Mouse (Mus musculus) forebrain, postnatal 0 days (tissue): Measurements from ENCODE around the gene Gm44790. TPM values are rescaled to one million over a fixed set of nuclear protein-coding genes. Genes with fewer than 3 reads are reported as not detected.

ENCODE experiments used
- ATAC-seq: fragments of 200-750 bp; cut with Nextera tagmentation; 2 replicates; pipeline ENCODE4 v1.8.0; 2017; ENCODE audit warnings: mild to moderate bottlenecking, moderate library complexity
- DNase-seq: peaks from one replicate; pipeline ENCODE4 v3.0.0-alpha.2; 2015
- H3K27ac ChIP-seq: fragments of 300-500 bp; sonication (generic); 2 replicates; pipeline ENCODE4 v1.5.1; 2014; ENCODE audit warnings: low read depth, mild to moderate bottlenecking, antibody characterized with exemption, low read length, moderate library complexity, mixed read lengths
- H3K27me3 ChIP-seq: fragments of 300-500 bp; sonication (generic); 2 replicates; pipeline ENCODE4 v1.6.1; 2014; ENCODE audit warnings: mild to moderate bottlenecking, low read length, mixed read lengths; ENCODE audit not compliant: insufficient read depth
- H3K36me3 ChIP-seq: fragments of 300-500 bp; sonication (generic); 2 replicates; pipeline ENCODE4 v1.6.1; 2014; ENCODE audit warnings: mild to moderate bottlenecking, moderate library complexity; ENCODE audit not compliant: insufficient read depth
- H3K4me1 ChIP-seq: fragments of 300-500 bp; sonication (generic); 2 replicates; pipeline ENCODE4 v1.6.1; 2014; ENCODE audit warnings: antibody characterized with exemption; ENCODE audit not compliant: insufficient read depth
- H3K4me2 ChIP-seq: fragments of 300-500 bp; sonication (generic); 2 replicates; pipeline ENCODE4 v1.6.1; 2014; ENCODE audit warnings: low read depth, mild to moderate bottlenecking, moderate library complexity
- H3K4me3 ChIP-seq: fragments of 300-500 bp; sonication (generic); 2 replicates; pipeline ENCODE4 v1.5.1; 2014; ENCODE audit warnings: low read depth, low read length, mixed read lengths
- H3K9ac ChIP-seq: fragments of 300-500 bp; sonication (generic); 2 replicates; pipeline ENCODE4 v1.6.1; 2014; ENCODE audit warnings: mild to moderate bottlenecking
- H3K9me3 ChIP-seq: fragments of 300-500 bp; sonication (generic); 2 replicates; pipeline ENCODE4 v1.6.1; 2016; ENCODE audit warnings: low read length
- CTCF ChIP-seq: sonication (generic); IDR thresholded peaks from 2 replicates; pipeline ENCODE4 v1.5.1; 2016; ENCODE audit warnings: antibody characterized with exemption, control low read depth, low read depth
- WGBS: fragments of 180-500 bp; shearing (Covaris S2); extraction: QIAGEN DNeasy Blood & Tissue Kit; methylation state at CpG from one replicate; pipeline ENCODE4 v1.1.7; 2014; 5-methylcytosine and 5-hydroxymethylcytosine counted together
- polyA plus RNA-seq: library from polyadenylated mRNA; unstranded; fragments of >200 nt; fragmentation: Nextera tagmentation; extraction: Ambion mirVana; gene quantifications from 2 replicates; pipeline ENCODE4 v1.2.1, GENCODE M21; 2015
- total RNA-seq: library from RNA; depleted of rRNA; stranded (reverse); fragments of >200 nt; gene quantifications from 2 replicates; pipeline ENCODE4 v1.2.3, GENCODE M21; 2014

Gm44790 gene
- total and polyA plus RNA-seq, 2 experiments from 2014 or later = 0.67 TPM; not detected in 1

DNA sequence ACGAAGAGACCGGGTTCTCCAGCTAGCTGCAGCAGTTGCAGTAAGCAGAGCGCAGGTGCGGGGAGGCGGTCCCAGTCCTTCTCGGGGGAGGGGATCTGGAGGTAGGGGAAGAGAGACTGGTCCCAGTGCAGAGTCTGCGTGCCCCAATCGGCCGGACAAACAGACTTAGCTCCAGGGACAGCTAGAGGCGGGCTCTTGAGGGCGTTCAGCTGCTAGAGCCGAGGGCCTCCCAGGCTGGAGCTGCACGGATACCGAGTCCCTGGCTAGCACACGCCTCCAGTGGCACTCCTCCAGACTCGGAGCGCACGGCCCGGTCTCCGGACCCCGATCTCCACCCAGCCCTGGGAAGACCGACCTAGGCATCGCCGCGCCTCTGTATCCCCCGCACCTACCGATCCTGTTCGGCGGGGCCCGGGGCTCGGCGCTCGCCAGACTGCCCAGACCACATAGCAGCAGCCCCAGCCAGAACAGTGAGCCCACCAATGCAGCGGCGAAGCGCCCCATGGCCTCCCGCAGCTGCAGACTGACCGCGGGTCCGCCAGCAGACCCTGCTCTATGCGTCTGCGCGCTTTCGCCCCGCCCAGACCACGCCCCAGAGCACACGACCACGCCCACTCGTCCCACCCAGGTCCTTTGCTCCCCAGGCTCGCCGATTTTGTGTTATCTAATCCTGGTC lies 29.7 kb upstream of the Gm44790 start, which contains the start of gene Pcyox1:
Gene Pcyox1 (minus strand): TSS at position 574 of the 676 bp plus-strand sequence.
- Histone ChIP-seq H3K27me3 (no peaks in the 10 kb centered on the region), H3K4me1 (peaks cover 13% of the 10 kb centered on the region), H3K4me3 (peak within 1 kb of the TSS; percentile 85), H3K36me3 (peaks cover 12% of the 10 kb centered on the region), H3K9me3 (no peaks in the 10 kb centered on the region), H3K9ac (peak within 1 kb of the TSS; percentile 97), H3K4me2 (peak within 1 kb of the TSS; percentile 71), H3K27ac (peak within 1 kb of the TSS; percentile 95)
- WGBS = 4% methylated on average over 51 of the region's 51 CpGs
- no peak for TF ChIP-seq CTCF
- ATAC-seq (peak; percentile 94), DNase-seq (peak; percentile 92)

DNA sequence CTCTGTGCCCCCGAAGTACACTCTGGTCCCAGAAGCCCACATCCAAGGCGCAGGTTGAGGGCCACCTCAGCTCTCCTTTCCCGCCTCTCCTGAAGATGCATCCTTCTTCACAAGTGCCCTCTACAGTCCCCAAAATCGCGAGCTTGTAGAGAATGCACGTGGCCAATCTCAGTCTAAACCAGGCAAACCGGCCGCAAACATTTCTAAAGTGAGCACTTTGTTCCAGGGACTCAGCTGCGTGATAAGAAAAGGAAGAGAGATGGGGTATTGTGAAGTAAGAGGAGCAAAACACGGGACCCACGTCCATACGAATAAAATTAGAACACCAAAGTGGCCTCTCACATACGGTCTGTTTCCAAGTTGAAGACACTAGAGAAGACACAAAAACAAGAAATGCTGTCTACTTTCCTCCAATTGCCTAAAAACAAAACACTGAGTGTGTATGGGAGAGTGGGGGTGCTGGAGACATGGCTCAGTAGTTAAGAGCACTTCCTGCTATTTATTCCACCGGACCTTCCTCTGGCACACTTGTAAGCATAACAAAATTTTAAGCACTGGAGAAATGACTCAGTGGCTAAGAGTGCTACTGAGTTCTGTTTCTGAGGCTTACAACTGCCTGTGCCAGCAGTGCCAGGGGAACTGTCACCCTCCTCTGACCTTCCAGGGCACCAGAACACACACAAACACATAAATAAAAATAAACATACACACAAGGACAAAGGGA lies 29.0 kb upstream of the Gm44790 start:
- WGBS = 3% methylated on average over 14 of the region's 14 CpGs
- peaks cover 13% of the 10 kb centered on the region for H3K4me1 ChIP-seq
- H3K36me3 ChIP-seq = peaks cover 5% of the 10 kb centered on the region; the same call in 1 of the 2 replicates
- peak overlapping the region; percentile 97 for H3K9ac ChIP-seq
- peak overlapping the region; percentile 95 for H3K27ac ChIP-seq
- DNase-seq = no peak
- peak overlapping the region; percentile 85 for H3K4me3 ChIP-seq
- no peak for TF ChIP-seq CTCF
- no peaks in the 10 kb centered on the region for H3K9me3 ChIP-seq
- peak; percentile 60 for ATAC-seq
- peak overlapping the region; percentile 71 for H3K4me2 ChIP-seq
- H3K27me3 ChIP-seq = no peaks in the 10 kb centered on the region

DNA sequence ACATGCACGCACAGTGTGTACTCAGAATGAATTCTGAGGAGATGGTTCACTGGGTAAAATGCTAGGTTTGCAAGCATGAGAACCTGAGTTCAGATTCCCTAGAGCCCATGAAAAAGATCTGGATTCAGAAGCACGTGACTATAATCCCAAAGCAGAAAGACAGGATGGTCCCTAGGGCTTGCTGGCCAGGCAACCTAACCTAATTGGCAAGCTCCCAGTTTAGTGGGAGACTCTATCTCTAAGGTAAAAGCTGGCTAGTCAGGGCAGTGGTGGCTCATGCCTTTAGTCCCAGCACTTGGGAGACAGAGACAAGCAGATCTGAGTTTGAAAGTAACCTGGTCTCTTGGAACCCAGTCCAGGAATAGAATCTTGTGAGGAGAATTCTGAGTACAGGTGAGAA lies 27.5 kb upstream of the Gm44790 start:
- WGBS = 75% methylated on average over 2 of the region's 2 CpGs
- no peak overlapping the region for H3K4me3 ChIP-seq
- H3K27me3 ChIP-seq = no peaks in the 10 kb centered on the region
- no peaks in the 10 kb centered on the region for H3K36me3 ChIP-seq
- H3K9me3 ChIP-seq = no peaks in the 10 kb centered on the region
- DNase-seq = no peak
- no peak for ATAC-seq
- no peak overlapping the region for H3K9ac ChIP-seq
- no peak overlapping the region for H3K4me2 ChIP-seq
- no peak for TF ChIP-seq CTCF
- no peak overlapping the region for H3K27ac ChIP-seq
- peaks cover 13% of the 10 kb centered on the region for H3K4me1 ChIP-seq

DNA sequence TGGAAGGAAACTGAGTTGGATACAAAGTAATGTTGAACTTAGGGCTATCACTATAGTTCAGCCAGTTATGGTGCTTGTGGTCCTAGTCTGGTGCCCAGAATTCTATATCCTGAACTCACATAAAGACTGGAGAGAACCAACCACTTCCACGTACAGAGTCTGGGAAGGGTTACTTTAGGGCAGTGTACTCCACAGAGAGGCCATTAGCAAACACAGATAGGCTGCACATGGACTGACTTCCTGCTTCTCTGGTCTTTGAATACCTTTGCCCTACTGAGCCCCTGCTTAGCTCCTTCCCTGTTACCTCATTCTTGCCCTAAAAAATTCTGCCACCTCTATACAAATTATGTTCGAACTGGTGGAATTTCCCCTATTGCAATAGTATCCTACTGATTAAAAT lies 26.5 kb upstream of the Gm44790 start:
- H3K4me1 ChIP-seq = peaks cover 10% of the 10 kb centered on the region
- no peak for DNase-seq
- no peak overlapping the region for H3K4me3 ChIP-seq
- H3K27ac ChIP-seq = no peak overlapping the region
- no peaks in the 10 kb centered on the region for H3K9me3 ChIP-seq
- no peak for ATAC-seq
- H3K27me3 ChIP-seq = no peaks in the 10 kb centered on the region
- no peak overlapping the region for H3K4me2 ChIP-seq
- 91% methylated on average over 2 of the region's 2 CpGs for WGBS
- no peak overlapping the region for H3K9ac ChIP-seq
- no peaks in the 10 kb centered on the region for H3K36me3 ChIP-seq
- no peak for TF ChIP-seq CTCF

DNA sequence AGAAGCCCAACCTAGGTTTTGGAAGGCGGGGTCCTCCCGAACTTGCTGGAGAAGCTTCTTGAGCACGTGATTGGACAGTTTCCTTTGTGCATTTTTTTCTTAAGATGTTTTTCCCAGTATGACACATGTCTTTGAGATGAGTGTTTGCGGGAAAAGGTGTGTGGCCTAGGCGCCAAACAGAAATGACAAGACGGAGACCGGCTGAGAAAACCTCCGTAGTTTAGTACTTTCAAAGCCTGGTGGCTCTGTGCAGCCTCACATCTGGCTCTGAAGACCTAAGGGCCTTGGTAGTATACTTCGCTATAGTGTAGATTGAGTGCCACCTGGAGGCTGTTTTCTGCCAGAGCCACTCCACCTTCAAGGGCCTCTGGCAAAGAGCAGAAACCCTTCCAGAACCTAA lies 25.5 kb upstream of the Gm44790 start:
- H3K4me1 ChIP-seq = peaks cover 6% of the 10 kb centered on the region; the same call in 1 of the 2 replicates
- H3K9ac ChIP-seq = peak overlapping the region; percentile 28; the same call in 1 of the 2 replicates
- H3K4me3 ChIP-seq = peak overlapping the region; percentile 3; the same call in 1 of the 2 replicates

DNA sequence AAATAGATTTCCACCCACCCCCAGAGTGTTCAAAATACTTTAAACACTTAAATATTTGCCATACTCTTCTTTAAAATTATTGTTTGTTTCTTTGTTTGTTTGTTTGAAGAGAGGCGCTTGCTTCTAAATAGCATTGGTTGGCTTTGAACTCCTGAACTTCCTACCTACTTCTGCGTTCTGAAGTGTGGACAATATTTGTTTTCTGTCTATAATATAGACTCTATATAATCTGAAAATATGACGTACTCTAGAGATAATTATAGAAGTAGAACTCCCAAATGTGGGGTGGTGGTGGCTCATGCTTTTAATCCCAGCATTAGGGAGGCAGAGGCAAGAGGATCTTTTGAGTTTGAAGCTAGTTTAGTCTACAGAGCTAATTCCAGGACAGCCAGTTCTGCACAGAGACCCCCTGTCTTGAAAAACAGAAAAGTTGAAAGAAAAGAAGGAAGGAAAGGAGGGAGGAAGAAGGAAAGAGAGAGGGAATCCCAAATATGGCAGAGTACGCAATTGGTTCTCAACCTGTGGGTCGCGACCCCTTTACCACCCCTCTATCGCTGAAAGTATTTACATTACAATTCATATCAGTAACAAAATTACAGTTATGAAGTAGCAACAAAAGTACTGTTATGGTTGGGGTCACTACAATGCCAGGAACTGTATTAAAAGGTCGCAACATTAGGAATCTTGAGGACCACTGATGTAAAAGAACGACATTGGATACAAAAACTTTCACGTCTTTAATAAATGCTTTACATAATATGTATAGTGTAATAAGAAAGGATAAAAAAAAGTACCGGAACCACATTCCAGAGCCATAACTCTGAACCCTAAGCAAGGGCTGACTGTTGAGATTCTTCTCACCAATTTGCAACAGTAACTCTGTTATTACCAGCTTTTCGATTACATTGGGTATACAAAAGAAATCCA lies 23.5 kb upstream of the Gm44790 start:
- DNase-seq (no peak), ATAC-seq (no peak)
- peak overlapping the region; percentile 31; the same call in 1 of the 2 replicates for H3K27ac ChIP-seq
- H3K9ac ChIP-seq = peak overlapping the region; percentile 100
- H3K4me3 ChIP-seq = peak overlapping the region; percentile 96
- H3K36me3 ChIP-seq = no peaks in the 10 kb centered on the region
- H3K27me3 ChIP-seq = no peaks in the 10 kb centered on the region
- H3K4me2 ChIP-seq = peak overlapping the region; percentile 42
- WGBS = 37% methylated on average over 12 of the region's 12 CpGs
- no peaks in the 10 kb centered on the region for H3K9me3 ChIP-seq
- TF ChIP-seq CTCF = no peak
- H3K4me1 ChIP-seq = peaks cover 12% of the 10 kb centered on the region

More for the DNA sequence above, 25.5 kb upstream of the Gm44790 start:
- 4% methylated on average over 9 of the region's 9 CpGs for WGBS
- H3K36me3 ChIP-seq = no peaks in the 10 kb centered on the region
- ATAC-seq (no peak), DNase-seq (peak; percentile 67)
- no peaks in the 10 kb centered on the region for H3K9me3 ChIP-seq
- H3K27ac ChIP-seq = no peak overlapping the region
- TF ChIP-seq CTCF = peak; percentile 64
- peak overlapping the region; percentile 24; the same call in 1 of the 2 replicates for H3K4me2 ChIP-seq
- H3K27me3 ChIP-seq = no peaks in the 10 kb centered on the region
